Mouse (Mus musculus) cortical plate, adult 2 months (tissue): Measurements from ENCODE around the gene Adamts6.

Experiments used
- CTCF ChIP-seq: fragments of 200-500 bp; IDR thresholded peaks from 2 replicates; pipeline ENCODE4 v1.5.1; 2011; ENCODE audit warnings: mild to moderate bottlenecking, control low read depth, low read length; ENCODE audit not compliant: insufficient read depth; ENCODE audit errors: extremely low read depth
- POLR2A ChIP-seq: fragments of 200-500 bp; IDR thresholded peaks from 2 replicates; pipeline ENCODE4 v1.6.1; 2011; ENCODE audit warnings: mild to moderate bottlenecking, low read length, control low read depth; ENCODE audit not compliant: insufficient read depth; ENCODE audit errors: extremely low read depth

DNA sequence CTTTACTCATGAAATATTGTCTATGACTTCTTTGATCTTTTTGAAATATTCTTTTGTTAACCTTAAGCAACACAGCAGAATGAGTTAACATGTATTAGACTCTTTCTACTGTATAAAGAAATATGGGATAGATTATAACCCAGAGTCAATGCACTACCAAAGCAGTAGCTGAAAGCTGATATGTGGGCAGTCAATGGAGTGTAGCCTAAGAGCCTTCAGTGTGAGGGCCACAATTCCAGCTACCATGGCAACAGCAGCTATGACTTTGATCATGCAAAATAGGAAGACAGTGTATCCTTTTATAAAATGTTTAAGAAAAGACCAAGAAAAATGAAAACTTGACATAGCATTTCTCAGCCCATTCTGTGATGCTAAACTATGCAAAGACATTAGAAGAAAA lies 241.6 kb downstream of the Adamts6 start:
- TF ChIP-seq CTCF = no peak
- TF ChIP-seq POLR2A = no peak
